Comparison of ENCODE assay signal across 9 mouse cellular contexts in the genomic region with DNA sequence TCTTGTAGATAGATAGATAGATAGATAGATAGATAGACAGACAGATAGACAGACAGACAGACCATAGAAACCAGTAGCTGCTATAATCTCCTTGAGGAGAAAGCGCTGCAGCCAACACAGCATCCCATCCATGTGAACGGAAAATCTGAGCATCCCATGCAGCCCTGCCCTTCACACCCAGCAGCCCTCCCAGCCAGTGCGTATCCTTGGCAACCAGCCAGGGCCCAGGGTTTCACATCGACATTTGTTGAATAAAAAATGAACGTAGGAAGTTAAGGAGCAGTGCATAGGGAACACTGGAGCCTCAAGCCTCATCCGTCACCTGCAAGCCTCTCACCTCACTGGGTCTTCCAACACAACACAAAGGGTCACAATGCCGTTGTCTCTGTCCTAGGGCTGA.
DNase-seq lines count a peak whose midpoint lies in the region; ATAC-seq lines count a peak whose summit lies in the region.
"Had no signal": no experiment of that assay in that cellular context is flagged by ENCODE, and none has a peak within 500 bp of the region (broad histone marks: within the 10 kb centered on the region; RNA-seq: fewer than 3 reads in every experiment).

No protein-coding gene starts in this region.

- H3K9ac ChIP-seq in forebrain, embryonic 16.5 days (replicated peaks; ENCODE audit: low read depth, low read length) = no peak overlapping the region
- no peak overlapping the region for H3K9ac ChIP-seq in midbrain, embryonic 14.5 days (replicated peaks; ENCODE audit: low read length)

- peak; percentile 39 to 42 for DNase-seq in kidney, postnatal 4 days
- DNase-seq in kidney, postnatal 25 days = no peak
- DNase-seq in embryo, embryonic 10.5 days (ENCODE audit: low spot score) = peak; percentile 50
- peak; percentile 90 for DNase-seq in midbrain, embryonic 14.5 days
- DNase-seq in cerebellum, adult 8-10 months = no peak
- no peak for DNase-seq in lung, postnatal 14 days
- DNase-seq: lung, adult 2 months had no signal

- no peaks in the 10 kb centered on the region for H3K27me3 ChIP-seq in forebrain, embryonic 16.5 days (replicated peaks; ENCODE audit: control insufficient read depth, insufficient read depth, low read length)
- peaks cover 5% of the 10 kb centered on the region; the same call in 1 of the 2 replicates for H3K27me3 ChIP-seq in midbrain, embryonic 14.5 days (ENCODE audit: control insufficient read depth, insufficient read depth, low read length)

- no peak overlapping the region for H3K4me2 ChIP-seq in forebrain, embryonic 16.5 days (ENCODE audit: low read length)
- 0 out of 2 replicates have a peak overlapping the region, but pooled peaks have one; percentile 11 for H3K4me2 ChIP-seq in midbrain, embryonic 14.5 days (ENCODE audit: low read length)
- H3K4me2 ChIP-seq: heart, embryonic 13.5 days had no signal

- H3K4me3 ChIP-seq in forebrain, embryonic 16.5 days (replicated peaks; ENCODE audit: low read length) = no peak overlapping the region
- no peak overlapping the region for H3K4me3 ChIP-seq in midbrain, embryonic 14.5 days (replicated peaks; ENCODE audit: low read depth, low read length)
- H3K4me3 ChIP-seq: heart, embryonic 13.5 days had no signal

- WGBS in forebrain, embryonic 16.5 days = 20% methylated on average over 7 of the region's 7 CpGs
- 8% methylated on average over 7 of the region's 7 CpGs for WGBS in midbrain, embryonic 14.5 days

- H3K4me1 ChIP-seq in forebrain, embryonic 16.5 days (replicated peaks; ENCODE audit: control insufficient read depth, insufficient read depth, low read length) = peaks cover 24% of the 10 kb centered on the region
- peaks cover 42% of the 10 kb centered on the region for H3K4me1 ChIP-seq in midbrain, embryonic 14.5 days (ENCODE audit: control insufficient read depth, insufficient read depth, low read length)

- H3K27ac ChIP-seq in forebrain, embryonic 16.5 days (ENCODE audit: low read length) = no peak overlapping the region
- peak overlapping the region; percentile 46 for H3K27ac ChIP-seq in midbrain, embryonic 14.5 days (replicated peaks; ENCODE audit: low read depth, low read length)
- H3K27ac ChIP-seq: heart, embryonic 13.5 days had no signal

- no peaks in the 10 kb centered on the region for H3K36me3 ChIP-seq in forebrain, embryonic 16.5 days (ENCODE audit: control insufficient read depth, insufficient read depth)
- no peaks in the 10 kb centered on the region for H3K36me3 ChIP-seq in midbrain, embryonic 14.5 days (ENCODE audit: control insufficient read depth, insufficient read depth, low read length)
- H3K36me3 ChIP-seq: heart, embryonic 13.5 days had no signal

- no peaks in the 10 kb centered on the region for H3K9me3 ChIP-seq in forebrain, embryonic 16.5 days (ENCODE audit: control insufficient read depth, low read length)
- H3K9me3 ChIP-seq in midbrain, embryonic 14.5 days (ENCODE audit: control insufficient read depth, low read length) = no peaks in the 10 kb centered on the region
- H3K9me3 ChIP-seq: heart, embryonic 13.5 days had no signal

- ATAC-seq in forebrain, embryonic 16.5 days = peak; percentile 19; the same call in 1 of the 2 replicates
- ATAC-seq in midbrain, embryonic 14.5 days (ENCODE audit: low FRiP score, low TSS enrichment) = no peak; the same call in 1 of the 2 replicates

Comparison
In these comparisons a context has a peak if more than half of its experiments do, and no peak if none do; other contexts are left out.
1. DNase-seq: peak in kidney, postnatal 4 days (2 of 2), embryo, embryonic 10.5 days (single experiment) and midbrain, embryonic 14.5 days (single experiment); none in kidney, postnatal 25 days (0 of 2), cerebellum, adult 8-10 months (single experiment) and lung, postnatal 14 days (single experiment).